Mouse (Mus musculus) T-helper 2 cell (primary cell): ENCODE results near the gene Cilp.
"Not testable (repeated sequence)": the region's sequence is repeated elsewhere in the genome, so short reads cannot be mapped to it uniquely, and the experiment has no call there.

ENCODE experiments used
- in situ Hi-C: fragments of 300-600 bp; cut with MboI, MseI; formaldehyde crosslinking; loops from one replicate; pipeline ENCODE4 v1.15.1; 2025; ENCODE audit warnings: high pct_unique_total_duplicates

Gene Cilp

GRCm38 (mm10) chr9:65247502-65248376 lies 17.2 kb upstream of the Cilp start:
- in situ Hi-C loops: no loop called here

- in situ Hi-C loops: no loop called here
Observed at GRCm38 (mm10) chr9:65248377-65248690, 16.6 kb upstream of the Cilp start.

- in situ Hi-C loops: no loop called here
Observed at GRCm38 (mm10) chr9:65252026-65252425, 13.0 kb upstream of the Cilp start.

- in situ Hi-C loops: no loop called here
Observed at GRCm38 (mm10) chr9:65255906-65256600, 8.9 kb upstream of the Cilp start.

GRCm38 (mm10) chr9:65257218-65257910 lies 7.6 kb upstream of the Cilp start:
- in situ Hi-C loops: no loop called here

GRCm38 (mm10) chr9:65259366-65259765 lies 5.6 kb upstream of the Cilp start:
- in situ Hi-C loops: no loop called here

GRCm38 (mm10) chr9:65261591-65262230 lies 3.3 kb upstream of the Cilp start:
- in situ Hi-C loops: no loop called here

- in situ Hi-C loops: no loop called here
Observed at GRCm38 (mm10) chr9:65262641-65263120, 2.3 kb upstream of the Cilp start.

- in situ Hi-C loops: no loop called here
Observed at GRCm38 (mm10) chr9:65267742-65268515, 2.9 kb downstream of the Cilp start.

- in situ Hi-C loops: no loop called here
Observed at GRCm38 (mm10) chr9:65273048-65273809, 8.2 kb downstream of the Cilp start.

GRCm38 (mm10) chr9:65273873-65274272 lies 8.9 kb downstream of the Cilp start:
- in situ Hi-C loops: no loop called here

- in situ Hi-C loops: not testable (repeated sequence)
Observed at GRCm38 (mm10) chr9:65274851-65275250, 9.9 kb downstream of the Cilp start.

- in situ Hi-C loops: no loop called here
Observed at GRCm38 (mm10) chr9:65275810-65276530, 11.0 kb downstream of the Cilp start.

- in situ Hi-C loops: no loop called here
Observed at GRCm38 (mm10) chr9:65281536-65282151, 16.7 kb downstream of the Cilp start.

GRCm38 (mm10) chr9:65283301-65283700 lies 18.3 kb downstream of the Cilp start:
- in situ Hi-C loops: no loop called here

- in situ Hi-C loops: not testable (repeated sequence)
Observed at GRCm38 (mm10) chr9:65288252-65288651, 23.3 kb downstream of the Cilp start.

GRCm38 (mm10) chr9:65289988-65290387 lies 25.0 kb downstream of the Cilp start:
- in situ Hi-C loops: loop anchor here (5.0 kb wide), 1 partner anchor 78 kb away; no protein-coding TSS in a partner anchor

- in situ Hi-C loops: loop anchor here (5.0 kb wide), 1 partner anchor 80 kb away; no protein-coding TSS in a partner anchor
Observed at GRCm38 (mm10) chr9:65292421-65292820, 27.4 kb downstream of the Cilp start.

GRCm38 (mm10) chr9:65293119-65293518 lies 28.1 kb downstream of the Cilp start:
- in situ Hi-C loops: loop anchor here (5.0 kb wide), 1 partner anchor 81 kb away; no protein-coding TSS in a partner anchor
